Mouse (Mus musculus) layer of hippocampus, adult 18-20 months (tissue): ENCODE measurements around the gene Acot3. TPM values are rescaled to one million over a fixed set of nuclear protein-coding genes. Genes with fewer than 3 reads are reported as not detected.
"Not testable (repeated sequence)": the region's sequence is repeated elsewhere in the genome, so short reads cannot be mapped to it uniquely, and the experiment has no call there.

Source experiments
- DNase-seq, 2 experiments: peaks; one replicate each; pipeline ENCODE4 v3.0.0; 2022; ENCODE audit warnings: low spot score in 2 of 2
- long read RNA-seq: library from polyadenylated mRNA; stranded (forward); transcript quantifications from one replicate; pipeline ENCODE4 v2.0.0, GENCODE M21; 2021
- total RNA-seq, 2 experiments: library from RNA; stranded (reverse); gene quantifications; 2 replicates each; pipeline ENCODE4 v1.2.3; 2021

Acot3 gene
- 1 to 10 TPM; 3.1 to 3.4 TPM for total RNA-seq
- long read RNA-seq, partial matches to known transcripts = 2 of 3 reads
- long read RNA-seq, other reads (novel, unspliced or antisense) = 1 of 3 reads

DNA sequence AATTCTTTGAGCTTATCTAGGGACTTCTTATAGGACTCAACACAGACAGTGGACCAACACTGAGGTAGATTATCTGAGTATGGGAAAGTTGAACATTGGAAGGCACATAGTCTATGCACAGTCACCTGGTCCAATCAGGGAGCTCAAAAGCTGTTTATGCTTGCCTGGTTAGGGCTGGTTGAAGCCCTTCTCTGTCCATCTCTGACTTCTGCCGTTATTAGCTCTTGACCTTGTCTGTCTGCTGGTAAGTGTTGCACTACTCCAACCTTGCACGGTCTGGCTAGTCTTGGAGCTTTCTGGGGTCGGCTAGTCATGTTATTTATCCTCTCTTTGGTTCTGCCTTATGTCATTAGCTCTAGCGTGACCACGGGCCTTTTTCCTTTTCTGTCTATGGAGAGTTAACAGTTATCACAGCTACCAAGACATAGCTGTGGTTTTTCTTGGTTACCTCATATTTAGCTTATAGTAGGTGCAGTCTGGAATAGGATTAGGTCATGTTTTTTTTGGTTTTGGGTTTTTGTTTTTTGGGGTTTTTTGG is at the start of gene Acot3:
Acot3 (plus strand) TSS at position 208 of the 538 bp plus-strand sequence.
- no peak for DNase-seq

DNA sequence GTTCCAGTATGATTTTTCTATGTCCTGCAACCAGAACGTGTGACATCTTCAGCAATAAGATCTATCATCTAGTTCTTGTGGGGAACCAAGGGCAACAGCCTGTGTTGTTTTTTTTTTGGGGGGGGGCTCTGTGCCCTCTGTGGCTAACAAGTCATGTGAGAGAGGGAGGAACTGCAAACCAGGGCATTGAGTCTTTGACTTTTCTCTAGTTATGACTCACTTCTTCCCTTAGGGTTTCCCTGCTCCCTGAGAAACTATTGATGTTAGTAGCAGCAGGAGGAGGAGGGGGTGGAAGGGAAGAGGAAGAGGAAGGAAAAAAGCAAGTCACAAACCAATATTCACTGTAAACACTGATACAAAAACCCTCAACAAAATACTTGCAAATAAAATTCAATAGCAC is 48.1 kb upstream of the Acot3 start:
- DNase-seq = no peak

DNA sequence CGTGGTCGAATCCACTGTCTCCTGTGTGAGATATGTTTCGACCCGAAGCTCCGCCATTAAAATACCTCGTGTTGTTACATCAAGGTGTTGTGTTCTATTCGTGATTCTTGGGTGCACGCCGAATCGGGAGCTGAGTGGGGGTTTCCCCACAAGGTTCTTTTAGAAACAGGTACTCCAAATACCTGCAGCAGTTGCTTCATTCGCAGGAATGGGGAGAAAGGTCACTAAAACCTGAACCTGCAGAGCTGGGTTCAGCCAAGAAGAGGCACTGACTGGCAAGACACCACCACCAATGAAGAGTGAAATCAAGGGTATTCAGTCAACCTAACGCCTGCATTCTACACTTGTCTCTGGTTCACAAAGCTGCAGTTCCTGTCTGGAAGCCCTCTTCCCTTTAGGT is 43.7 kb upstream of the Acot3 start:
- no peak for DNase-seq

DNA sequence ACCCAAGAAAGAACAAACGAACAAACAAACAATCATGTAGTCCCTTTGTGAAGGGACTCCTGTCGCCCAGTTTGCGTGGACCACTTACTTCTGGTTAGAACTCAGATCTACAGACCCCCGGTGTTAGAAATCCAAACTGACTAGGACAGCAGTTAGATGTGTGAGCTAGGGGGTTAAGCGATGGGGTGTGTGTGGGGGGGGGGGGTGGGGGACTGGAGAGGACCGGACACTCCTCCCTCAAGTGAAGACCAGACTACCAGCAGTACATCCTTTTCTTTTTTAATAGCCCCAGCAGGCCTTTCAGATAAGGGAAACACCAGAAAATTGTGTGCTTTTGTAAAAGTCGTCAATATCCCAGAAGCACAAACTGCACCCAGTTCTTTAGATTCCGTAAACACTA is 43.2 kb upstream of the Acot3 start:
- no peak for DNase-seq

DNA sequence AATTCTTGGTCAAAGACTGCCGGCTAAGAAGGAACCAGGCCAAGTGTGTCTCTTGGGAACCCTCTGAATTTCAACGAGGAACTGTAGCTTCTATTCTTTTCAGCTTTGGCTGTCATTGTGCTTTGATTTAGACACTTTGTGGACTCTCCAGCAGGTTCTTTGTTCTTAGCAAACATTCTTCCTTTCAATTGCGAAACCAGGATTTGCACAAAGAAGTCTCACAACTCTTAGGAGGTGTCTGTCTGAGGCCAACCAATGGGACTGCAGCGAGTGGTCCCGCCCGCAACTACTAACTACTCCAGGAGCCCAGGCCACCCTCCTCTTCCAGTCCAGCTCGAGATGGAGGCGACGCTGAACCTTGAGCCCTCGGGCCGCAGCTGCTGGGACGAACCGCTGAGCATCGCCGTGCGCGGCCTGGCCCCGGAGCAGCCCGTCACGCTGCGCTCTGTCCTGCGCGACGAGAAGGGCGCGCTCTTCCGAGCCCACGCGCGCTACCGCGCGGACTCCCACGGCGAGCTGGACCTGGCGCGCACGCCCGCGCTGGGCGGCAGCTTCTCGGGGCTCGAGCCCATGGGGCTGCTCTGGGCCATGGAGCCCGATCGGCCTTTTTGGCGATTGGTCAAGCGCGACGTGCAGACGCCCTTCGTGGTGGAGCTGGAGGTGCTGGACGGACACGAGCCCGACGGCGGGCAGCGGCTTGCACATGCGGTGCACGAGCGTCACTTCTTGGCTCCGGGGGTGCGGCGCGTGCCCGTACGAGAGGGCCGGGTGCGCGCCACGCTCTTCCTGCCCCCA is 42.6 kb upstream of the Acot3 start, which contains the start of gene Acot1:
Acot1 (plus strand) TSS at position 320 of the 795 bp plus-strand sequence.
- peak in 1 of 2 experiments; percentile 65 for DNase-seq

DNA sequence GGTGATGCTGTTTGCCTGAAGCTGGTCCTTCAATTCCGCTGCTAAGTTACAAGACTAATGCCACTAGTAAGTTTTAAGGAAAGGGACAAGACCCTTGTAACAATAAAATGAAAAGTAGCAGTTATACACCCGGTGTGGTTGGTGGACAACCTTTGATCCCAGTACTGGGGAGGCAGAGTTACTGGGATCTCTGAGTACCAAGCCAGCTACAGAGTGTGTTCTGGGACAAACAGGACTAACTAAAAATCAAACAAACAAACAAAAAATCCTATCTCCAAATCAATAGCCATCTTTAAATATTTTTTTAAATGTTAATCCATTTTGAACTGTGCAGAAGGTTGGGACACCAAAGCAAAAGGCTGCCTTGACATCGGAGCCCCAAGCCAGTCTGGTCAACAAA is 41.7 kb upstream of the Acot3 start:
- DNase-seq = no peak

DNA sequence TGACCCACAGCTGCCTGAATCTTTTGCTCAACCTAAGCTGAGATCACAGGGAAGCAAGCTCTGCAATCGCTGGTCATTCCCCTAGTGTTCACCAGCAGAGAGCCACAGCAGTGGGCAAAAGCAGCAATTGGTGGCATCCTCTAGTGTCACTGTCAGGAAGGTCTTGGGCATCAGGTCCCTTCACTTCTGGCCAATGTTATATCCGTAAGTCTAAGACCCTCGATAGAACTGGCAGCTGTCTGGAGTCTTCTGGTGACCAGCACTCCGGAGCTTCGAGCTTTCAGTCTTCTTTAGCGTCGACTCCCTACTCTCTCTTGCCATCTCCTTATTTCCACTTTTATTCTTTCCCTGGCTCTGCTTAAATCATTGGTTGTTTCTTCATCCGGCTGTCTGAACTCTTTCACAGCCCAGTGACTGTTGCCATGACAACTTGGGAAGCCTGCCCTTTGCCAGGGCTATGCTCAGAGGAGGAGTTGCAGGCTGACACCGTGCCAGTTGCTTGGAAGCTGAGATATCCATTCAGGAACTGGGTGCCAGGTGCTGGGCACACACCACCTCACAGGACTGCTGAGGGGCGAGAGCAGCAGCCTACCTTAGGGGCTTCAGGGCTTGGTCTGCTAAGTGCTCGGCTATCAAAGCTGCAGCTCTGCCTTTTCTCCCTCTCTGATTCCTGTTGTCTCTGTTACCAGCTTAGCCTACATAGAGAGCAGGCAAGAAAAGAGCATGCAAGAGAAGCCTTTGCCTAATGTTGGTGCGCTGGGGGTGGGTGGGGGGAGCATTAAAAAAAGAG is 40.5 kb upstream of the Acot3 start:
- DNase-seq = peak; percentile 56 to 80

DNA sequence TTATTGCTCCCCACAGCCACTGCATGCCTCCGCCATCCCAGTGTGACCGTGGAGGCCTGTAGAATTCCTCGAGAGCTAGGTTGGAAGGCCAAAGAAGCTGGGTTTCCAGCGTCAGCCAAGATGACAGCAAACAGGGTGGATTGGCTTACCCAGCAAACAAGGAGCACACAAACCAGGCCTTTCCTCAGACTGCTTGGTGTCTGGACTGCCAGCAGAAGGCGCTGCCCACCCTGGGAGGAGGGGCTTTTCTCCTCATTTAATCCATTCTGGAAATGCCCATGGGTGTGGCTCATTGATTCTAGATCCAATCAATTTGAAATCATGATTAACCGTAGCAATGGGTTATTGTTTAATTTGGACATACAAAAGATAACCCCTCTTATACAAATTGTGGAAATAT is 38.8 kb upstream of the Acot3 start:
- DNase-seq = no peak

DNA sequence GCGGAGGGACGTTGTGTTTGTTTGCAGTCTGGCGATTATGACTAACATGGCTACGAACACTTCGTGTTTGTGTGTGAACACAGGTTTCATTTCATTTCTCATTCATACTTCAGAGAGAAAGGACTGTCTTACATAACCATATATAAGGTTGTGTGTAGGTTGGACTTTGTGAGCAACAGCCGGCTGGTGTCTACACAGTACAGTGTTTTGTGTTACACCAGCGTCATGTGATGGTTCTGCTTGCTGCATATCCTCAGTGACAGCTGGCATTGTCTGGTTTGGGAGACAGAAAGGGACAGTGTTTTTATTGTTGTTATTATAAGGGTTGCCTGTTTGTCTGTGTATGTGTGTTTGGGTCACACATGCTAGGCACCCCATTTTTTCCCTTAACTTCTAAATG is 38.2 kb upstream of the Acot3 start:
- peak in 1 of 2 experiments; percentile 48 for DNase-seq

DNA sequence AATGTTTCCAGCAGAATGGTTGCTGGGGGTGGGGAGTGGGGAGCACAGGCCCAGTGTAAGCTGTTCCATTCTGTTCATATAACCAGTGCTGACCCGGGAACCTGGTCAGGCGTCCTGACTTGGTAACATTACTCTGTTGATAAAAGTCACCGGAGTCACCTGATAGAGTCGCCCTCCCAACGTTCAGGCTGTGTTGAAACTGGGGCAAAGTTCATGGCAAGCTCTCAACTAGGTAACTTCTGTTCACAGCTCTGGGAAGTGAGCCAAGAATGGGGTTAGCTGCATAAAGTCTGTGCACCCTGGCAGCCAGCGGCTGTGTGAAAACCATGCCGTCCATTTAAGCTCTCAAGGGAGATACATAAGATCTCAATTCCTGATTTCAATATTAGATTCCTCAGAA is 31.4 kb upstream of the Acot3 start:
- DNase-seq = peak in 1 of 2 experiments; percentile 19

DNA sequence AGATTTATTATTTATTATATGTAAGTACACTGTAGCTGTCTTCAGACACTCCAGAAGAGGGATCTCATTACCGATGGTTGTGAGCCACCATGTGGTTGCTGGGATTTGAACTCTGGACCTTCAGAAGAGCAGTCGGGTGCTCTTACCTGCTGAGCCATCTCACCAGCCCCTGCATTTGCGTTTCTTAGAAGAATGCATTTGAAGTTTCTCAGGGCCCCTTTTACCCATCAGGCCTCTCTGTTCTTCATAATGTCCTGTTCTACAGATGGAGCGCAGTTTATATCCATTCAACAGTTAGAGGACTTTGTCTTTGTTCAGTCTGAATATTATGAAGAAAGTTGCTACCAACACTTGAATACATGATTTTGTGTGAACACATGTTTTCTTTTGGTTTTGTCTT is 29.7 kb upstream of the Acot3 start:
- DNase-seq = not testable (repeated sequence)

DNA sequence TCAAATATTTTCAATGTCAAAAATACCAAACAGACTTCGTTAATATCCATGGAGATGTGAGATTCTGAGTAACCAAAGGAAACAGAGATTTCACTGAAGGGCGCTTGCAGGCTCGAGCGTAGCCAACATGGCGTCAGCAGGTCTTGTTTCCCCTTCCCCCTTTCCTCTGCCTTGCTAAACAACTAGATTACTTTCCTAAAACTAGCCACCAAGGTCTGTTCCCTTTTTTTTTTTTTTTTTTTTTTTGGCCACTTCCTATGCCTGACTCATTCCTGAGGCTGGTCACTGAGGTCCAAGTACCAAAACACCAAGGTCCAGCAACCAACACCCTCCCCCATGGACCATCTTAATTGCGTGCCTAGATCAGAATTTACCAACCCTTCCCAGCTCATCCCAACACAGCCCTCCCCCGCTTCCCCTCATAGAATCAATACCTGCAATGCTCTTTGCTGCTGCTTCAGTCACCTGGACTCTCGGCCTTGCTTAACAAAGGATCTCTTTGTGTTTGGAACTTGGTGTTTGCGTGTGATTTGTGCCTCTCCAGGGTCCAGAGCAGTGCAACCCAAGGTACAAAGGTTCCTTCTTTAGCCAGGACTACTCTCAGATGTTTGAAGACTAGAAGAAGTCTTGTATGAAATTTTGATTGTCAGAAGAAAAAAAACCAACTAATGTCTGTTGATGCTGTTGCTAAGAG is 28.7 kb upstream of the Acot3 start:
- DNase-seq = no peak

DNA sequence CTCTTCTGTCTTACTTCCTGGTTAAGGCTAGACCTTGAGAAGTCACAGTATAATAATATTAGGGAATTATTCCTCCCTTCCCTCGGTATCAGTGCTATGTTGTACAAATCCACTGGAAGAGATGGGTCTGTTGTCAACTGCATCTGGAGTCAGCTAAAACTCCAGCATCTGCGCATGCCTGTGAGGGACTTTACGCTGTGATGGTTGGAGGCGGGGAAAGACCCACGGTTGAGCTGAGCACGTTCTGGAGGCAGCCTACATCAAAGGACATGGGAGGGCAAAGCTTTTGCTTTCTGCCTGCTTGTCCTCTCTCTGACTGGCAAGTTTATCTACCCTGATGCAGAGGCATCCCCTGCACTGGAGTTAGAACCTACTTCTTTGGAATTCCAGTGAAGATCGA is 26.1 kb upstream of the Acot3 start:
- no peak for DNase-seq

DNA sequence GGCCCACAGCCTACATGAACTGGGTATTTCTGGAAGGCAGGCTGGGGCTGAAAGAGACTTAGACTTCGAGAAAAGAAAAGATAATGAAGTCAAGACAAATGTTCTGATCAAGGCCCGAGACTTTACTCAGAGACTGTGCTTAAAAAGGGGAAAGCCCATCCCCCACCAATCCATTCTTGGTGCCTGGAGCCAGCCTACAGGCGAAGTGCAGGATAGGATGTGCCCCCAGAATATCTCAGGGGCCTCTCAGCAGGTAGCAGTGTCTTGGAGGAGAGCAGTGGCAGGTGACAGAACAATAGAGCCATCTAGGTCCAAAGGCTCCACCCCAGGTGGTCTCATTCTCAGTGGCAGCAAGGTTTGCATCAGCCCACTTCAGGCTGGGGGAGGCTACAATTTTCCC is 23.6 kb upstream of the Acot3 start:
- DNase-seq = not testable (repeated sequence)

DNA sequence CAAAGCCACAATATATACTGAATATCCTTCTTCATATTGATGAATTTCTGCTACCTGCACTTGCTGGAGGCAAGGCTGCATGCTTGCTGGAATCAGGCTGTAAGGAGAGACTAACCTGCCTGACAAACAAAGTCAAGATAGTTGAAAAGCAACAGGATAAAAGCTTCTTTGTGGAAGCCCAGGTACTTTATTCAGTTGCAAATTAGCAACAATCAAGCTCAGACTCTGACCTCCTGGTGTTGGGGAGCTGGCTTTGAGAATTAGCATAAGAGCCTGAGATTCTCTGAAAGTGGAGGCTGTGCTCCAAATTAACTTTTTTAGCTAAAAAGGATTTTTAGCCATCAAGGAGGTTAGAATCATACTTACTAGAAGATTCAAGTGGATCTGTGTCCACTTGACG is 22.9 kb upstream of the Acot3 start:
- DNase-seq = not testable (repeated sequence)

DNA sequence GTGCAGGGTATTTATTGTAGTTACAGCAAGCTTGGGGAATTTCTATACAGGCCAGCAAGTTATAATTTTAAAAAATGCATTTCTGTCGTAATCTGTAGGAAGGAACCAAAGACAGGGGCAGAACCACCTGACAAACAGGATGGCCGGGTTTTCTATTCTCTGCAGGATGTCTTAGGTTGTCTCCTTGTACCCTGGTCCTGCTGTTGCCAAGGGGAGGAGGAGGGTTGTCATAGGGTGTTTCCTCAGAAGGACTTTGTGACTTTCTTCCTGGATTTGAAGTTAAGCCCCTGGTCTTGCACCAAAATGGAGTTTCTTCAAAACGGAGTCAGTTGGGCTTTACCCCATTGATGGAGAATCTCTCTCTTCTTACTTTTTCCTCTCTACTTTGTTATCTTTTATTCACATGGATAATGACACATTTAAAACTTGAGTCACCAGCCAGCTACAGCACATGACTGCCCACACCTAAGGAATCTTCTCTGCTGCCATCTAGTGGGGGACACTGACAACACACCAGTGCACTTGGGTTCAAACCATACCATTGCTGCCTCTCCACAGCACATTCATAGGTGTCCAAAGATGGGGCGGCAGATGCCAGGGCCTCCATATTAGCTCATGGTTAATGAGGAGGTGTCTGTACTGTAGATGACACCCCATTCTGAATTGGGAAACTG is 21.1 kb upstream of the Acot3 start:
- DNase-seq = peak; percentile 54 to 90

DNA sequence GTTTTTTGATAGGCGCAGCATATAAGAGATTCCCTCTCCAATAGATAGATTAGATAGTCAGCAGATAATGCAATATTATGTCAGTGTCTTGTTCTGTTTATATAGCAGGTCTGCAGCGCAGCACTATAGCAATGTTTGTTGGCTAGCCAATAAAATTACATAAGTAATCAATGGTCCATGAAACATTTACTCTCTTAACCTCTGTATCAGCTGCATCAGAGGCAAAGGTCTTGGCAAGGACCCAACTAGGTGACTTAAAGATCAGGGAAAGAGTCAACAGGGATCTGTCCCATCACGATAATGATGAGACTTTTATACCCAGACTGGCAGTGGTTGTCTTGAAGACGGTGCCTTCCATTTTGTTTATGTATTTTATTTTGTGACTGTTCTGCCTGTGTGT is 19.1 kb upstream of the Acot3 start:
- no peak for DNase-seq

DNA sequence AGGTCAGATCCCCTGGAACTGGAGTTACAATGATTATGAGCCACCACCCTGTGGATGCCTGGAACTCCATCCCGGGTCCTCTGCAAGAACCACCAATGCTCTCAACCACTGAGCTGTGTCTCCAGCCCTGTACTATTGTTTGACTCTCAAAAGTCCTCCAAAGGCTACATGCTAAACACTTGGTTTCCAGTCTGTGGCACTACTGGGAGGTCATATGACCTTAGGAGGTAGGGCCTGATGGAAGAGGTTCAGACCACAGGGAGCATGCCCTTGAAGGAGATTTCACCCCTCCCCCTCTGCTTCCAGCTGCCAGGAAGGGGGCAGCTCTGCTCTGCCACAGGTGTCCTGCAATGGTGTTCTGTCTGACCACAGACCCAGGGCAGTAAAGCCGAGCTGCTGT is 18.6 kb upstream of the Acot3 start:
- not testable (repeated sequence) for DNase-seq

DNA sequence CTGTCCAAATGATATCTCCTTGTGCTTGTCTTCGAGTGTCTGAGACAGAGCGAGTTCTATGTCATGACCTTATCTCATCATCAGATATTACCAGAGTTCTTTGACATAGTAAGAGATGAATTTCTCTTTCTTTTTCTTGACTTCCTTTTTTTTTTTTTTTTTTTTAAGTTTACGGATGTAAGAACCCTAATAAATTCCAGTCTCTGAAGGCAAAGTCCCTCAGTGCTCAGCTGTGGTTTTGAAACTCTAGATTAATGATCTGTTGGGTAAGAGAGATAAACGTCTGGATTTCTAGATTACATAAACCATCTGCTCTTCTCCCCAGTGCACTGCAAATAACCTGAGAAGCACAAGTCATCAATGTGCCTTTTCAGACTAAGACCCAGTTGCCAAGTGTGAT is 17.8 kb upstream of the Acot3 start:
- DNase-seq = no peak

DNA sequence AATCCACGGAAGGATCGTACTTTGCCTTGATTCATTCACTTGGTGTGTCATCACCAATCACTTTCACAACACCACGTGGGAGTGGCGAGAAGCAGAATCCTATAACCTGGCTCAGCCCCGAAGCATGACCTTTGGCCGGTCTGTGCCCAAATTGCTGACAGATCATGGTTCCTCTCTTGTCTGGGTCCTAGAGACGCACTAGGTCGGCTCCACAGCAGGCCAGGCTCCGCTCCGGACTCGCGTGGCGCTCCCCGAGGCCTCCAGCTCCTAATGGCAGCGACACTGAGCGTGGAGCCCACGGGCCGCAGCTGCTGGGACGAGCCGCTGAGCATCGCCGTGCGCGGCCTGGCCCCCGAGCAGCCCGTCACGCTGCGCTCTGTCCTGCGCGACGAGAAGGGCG is 13.7 kb upstream of the Acot3 start, which contains the start of gene Acot4:
Acot4 (plus strand) TSS at position 139 of the 400 bp plus-strand sequence.
- peak in 1 of 2 experiments; percentile 16 for DNase-seq

DNA sequence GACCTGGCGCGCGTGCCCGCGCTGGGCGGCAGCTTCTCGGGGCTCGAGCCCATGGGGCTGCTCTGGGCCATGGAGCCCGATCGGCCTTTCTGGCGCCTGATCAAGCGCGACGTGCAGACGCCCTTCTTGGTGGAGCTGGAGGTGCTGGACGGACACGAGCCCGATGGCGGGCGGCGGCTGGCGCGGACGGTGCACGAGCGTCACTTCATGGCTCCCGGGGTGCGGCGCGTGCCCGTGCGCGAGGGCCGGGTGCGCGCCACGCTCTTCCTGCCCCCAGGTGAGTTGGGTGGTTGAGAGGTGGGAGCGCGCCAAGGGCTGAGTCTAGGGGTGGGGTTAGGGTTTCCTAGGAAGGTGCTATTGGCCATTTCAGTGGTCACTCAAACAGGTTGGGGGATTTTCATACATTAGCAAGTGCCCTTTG is 13.2 kb upstream of the Acot3 start, which contains the start of gene Gm49366:
Gm49366 (plus strand) TSS at position 245 of the 421 bp plus-strand sequence.
- DNase-seq = peak in 1 of 2 experiments; percentile 36
